Mouse (Mus musculus) midbrain, embryonic 11.5 days (tissue): ENCODE measurements at regions not wholly inside any gene's neighbourhood (a gene's known extent, or its start where the extent isn't known, plus 50 kb on each side); places are given as distances from the start of the nearest gene placed in this dataset.
A peak's percentile ranks its signal among the peaks of the same experiment; 100 is the strongest.
"Not testable (repeated sequence)": the region's sequence is repeated elsewhere in the genome, so short reads cannot be mapped to it uniquely, and the experiment has no call there.

Source experiments
- ATAC-seq: fragments of 200-750 bp; cut with Nextera tagmentation; 2 replicates; pipeline ENCODE4 v1.8.0; 2017; ENCODE audit warnings: moderate TSS enrichment, moderate library complexity; ENCODE audit not compliant: low FRiP score
- DNase-seq: peaks from one replicate; pipeline ENCODE4 v3.0.0; 2015; ENCODE audit warnings: low spot score; ENCODE audit errors: missing footprints
- H3K27ac ChIP-seq: fragments of 300-500 bp; sonication (generic); 2 replicates; pipeline ENCODE4 v1.5.1; 2014; ENCODE audit warnings: low read depth, low read length
- H3K27me3 ChIP-seq: fragments of 300-500 bp; sonication (generic); 2 replicates; pipeline ENCODE4 v1.6.1; 2014; ENCODE audit warnings: mild to moderate bottlenecking, low read length, moderate library complexity, mixed read lengths; ENCODE audit not compliant: control insufficient read depth, insufficient read depth
- H3K36me3 ChIP-seq: fragments of 300-500 bp; sonication (generic); 2 replicates; pipeline ENCODE4 v1.6.1; 2014; ENCODE audit warnings: mild to moderate bottlenecking, low read length, moderate library complexity, mixed read lengths; ENCODE audit not compliant: control insufficient read depth, insufficient read depth
- H3K4me1 ChIP-seq: fragments of 300-500 bp; sonication (generic); 2 replicates; pipeline ENCODE4 v1.6.1; 2014; ENCODE audit warnings: low read length; ENCODE audit not compliant: control insufficient read depth, insufficient read depth
- H3K4me2 ChIP-seq: fragments of 300-500 bp; sonication (generic); 2 replicates; pipeline ENCODE4 v1.6.1; 2014; ENCODE audit warnings: mild to moderate bottlenecking, moderate library complexity
- H3K4me3 ChIP-seq: fragments of 300-500 bp; sonication (generic); 2 replicates; pipeline ENCODE4 v1.5.1; 2014; ENCODE audit warnings: low read depth, low read length
- H3K9ac ChIP-seq: fragments of 300-500 bp; sonication (generic); 2 replicates; pipeline ENCODE4 v1.6.1; 2014; ENCODE audit warnings: low read length
- H3K9me3 ChIP-seq: fragments of 300-500 bp; sonication (generic); 2 replicates; pipeline ENCODE4 v1.6.1; 2016; ENCODE audit warnings: low read length; ENCODE audit not compliant: control insufficient read depth
- WGBS: fragments of 180-500 bp; shearing (Covaris S2); extraction: QIAGEN DNeasy Blood & Tissue Kit; methylation state at CpG from one replicate; pipeline ENCODE4 v1.1.7; 2014; 5-methylcytosine and 5-hydroxymethylcytosine counted together

GRCm38 (mm10) chr9:9375304-9375904 lies 136.5 kb upstream of the Arhgap42 start:
- Histone ChIP-seq H3K4me1 (no peaks in the 10 kb centered on the region), H3K27ac (no peak overlapping the region), H3K4me2 (no peak overlapping the region), H3K9me3 (no peaks in the 10 kb centered on the region), H3K4me3 (no peak overlapping the region), H3K27me3 (no peaks in the 10 kb centered on the region), H3K36me3 (no peaks in the 10 kb centered on the region), H3K9ac (no peak overlapping the region)
- DNase-seq = peak; percentile 93
- peak; percentile 68 for ATAC-seq
- WGBS = 15% methylated on average over 3 of the region's 3 CpGs

GRCm38 (mm10) chr9:9372594-9372993 lies 133.7 kb upstream of the Arhgap42 start:
- Histone ChIP-seq H3K4me1 (no peaks in the 10 kb centered on the region), H3K36me3 (no peaks in the 10 kb centered on the region), H3K27me3 (no peaks in the 10 kb centered on the region), H3K4me3 (no peak overlapping the region), H3K4me2 (no peak overlapping the region), H3K9ac (no peak overlapping the region), H3K27ac (no peak overlapping the region), H3K9me3 (no peaks in the 10 kb centered on the region)
- WGBS = 53% methylated on average over 1 of the region's 1 CpGs
- DNase-seq = no peak
- ATAC-seq = no peak

GRCm38 (mm10) chr9:9368731-9369130 lies 129.8 kb upstream of the Arhgap42 start:
- ATAC-seq = no peak
- no peaks in the 10 kb centered on the region for H3K27me3 ChIP-seq
- 96% methylated on average over 1 of the region's 1 CpGs for WGBS

GRCm38 (mm10) chr9:9342456-9343185 lies 103.7 kb upstream of the Arhgap42 start:
- ATAC-seq = no peak
- no peaks in the 10 kb centered on the region for H3K36me3 ChIP-seq
- no peak overlapping the region for H3K9ac ChIP-seq
- no peak overlapping the region for H3K4me2 ChIP-seq
- DNase-seq = no peak
- H3K27ac ChIP-seq = no peak overlapping the region
- WGBS = 88% methylated on average over 1 of the region's 1 CpGs
- H3K9me3 ChIP-seq = no peaks in the 10 kb centered on the region
- no peaks in the 10 kb centered on the region for H3K4me1 ChIP-seq
- no peak overlapping the region for H3K4me3 ChIP-seq
- no peaks in the 10 kb centered on the region for H3K27me3 ChIP-seq

More at GRCm38 (mm10) chr9:9368731-9369130, 129.8 kb upstream of the Arhgap42 start:
- Histone ChIP-seq H3K4me1 (no peaks in the 10 kb centered on the region), H3K9ac (no peak overlapping the region), H3K9me3 (no peaks in the 10 kb centered on the region), H3K27ac (no peak overlapping the region), H3K4me3 (no peak overlapping the region), H3K36me3 (no peaks in the 10 kb centered on the region), H3K4me2 (no peak overlapping the region)
- no peak for DNase-seq

GRCm38 (mm10) chr9:9318624-9319023 lies 79.7 kb upstream of the Arhgap42 start:
- 73% methylated on average over 1 of the region's 1 CpGs for WGBS
- no peak overlapping the region for H3K4me3 ChIP-seq
- no peaks in the 10 kb centered on the region for H3K27me3 ChIP-seq
- H3K9me3 ChIP-seq = no peaks in the 10 kb centered on the region
- ATAC-seq (no peak), DNase-seq (no peak)
- no peak overlapping the region for H3K27ac ChIP-seq
- H3K36me3 ChIP-seq = no peaks in the 10 kb centered on the region
- H3K9ac ChIP-seq = no peak overlapping the region
- H3K4me1 ChIP-seq = no peaks in the 10 kb centered on the region
- H3K4me2 ChIP-seq = no peak overlapping the region

GRCm38 (mm10) chr9:9316021-9316420 lies 77.1 kb upstream of the Arhgap42 start:
- Histone ChIP-seq H3K27me3 (no peaks in the 10 kb centered on the region), H3K4me1 (no peaks in the 10 kb centered on the region), H3K9me3 (no peaks in the 10 kb centered on the region), H3K36me3 (no peaks in the 10 kb centered on the region), H3K9ac (no peak overlapping the region), H3K27ac (no peak overlapping the region), H3K4me3 (no peak overlapping the region), H3K4me2 (no peak overlapping the region)
- WGBS = 92% methylated on average over 4 of the region's 4 CpGs
- DNase-seq (no peak), ATAC-seq (no peak)

- Histone ChIP-seq H3K4me1 (no peaks in the 10 kb centered on the region), H3K9me3 (no peaks in the 10 kb centered on the region), H3K36me3 (no peaks in the 10 kb centered on the region), H3K4me2 (no peak overlapping the region), H3K27me3 (no peaks in the 10 kb centered on the region), H3K4me3 (no peak overlapping the region), H3K27ac (no peak overlapping the region), H3K9ac (no peak overlapping the region)
- ATAC-seq (no peak), DNase-seq (no peak)
These were observed 73.4 kb upstream of the Arhgap42 start for GRCm38 (mm10) chr9:9312274-9312673.

- Histone ChIP-seq H3K27ac (no peak overlapping the region), H3K4me2 (no peak overlapping the region), H3K9me3 (no peaks in the 10 kb centered on the region), H3K4me3 (no peak overlapping the region), H3K9ac (no peak overlapping the region), H3K4me1 (no peaks in the 10 kb centered on the region), H3K36me3 (no peaks in the 10 kb centered on the region), H3K27me3 (no peaks in the 10 kb centered on the region)
- no peak for ATAC-seq
- 66% methylated on average over 2 of the region's 2 CpGs for WGBS
- no peak for DNase-seq
These were observed 72.8 kb upstream of the Arhgap42 start for GRCm38 (mm10) chr9:9311627-9312265.

GRCm38 (mm10) chr9:9311040-9311583 lies 72.2 kb upstream of the Arhgap42 start:
- not testable (repeated sequence) for H3K4me1 ChIP-seq, H3K9ac ChIP-seq, ATAC-seq, H3K4me3 ChIP-seq, H3K9me3 ChIP-seq, H3K4me2 ChIP-seq, H3K27me3 ChIP-seq, H3K36me3 ChIP-seq, H3K27ac ChIP-seq, DNase-seq
- 82% methylated on average over 6 of the region's 6 CpGs for WGBS
